Mouse (Mus musculus): Measurements from ENCODE around the gene Tdrd9. TPM values are rescaled to one million over a fixed set of nuclear protein-coding genes. Genes with fewer than 3 reads are reported as not detected.

Gene Tdrd9
- polyA plus RNA-seq, 1 experiment from 2014 or later = 0.21 TPM

- no peak overlapping the region for H3K27ac ChIP-seq (replicated peaks; ENCODE audit: low read depth, low read length)
- WGBS = 81% methylated on average over 11 of the region's 11 CpGs
- H3K4me1 ChIP-seq (ENCODE audit: control insufficient read depth, insufficient read depth, low read length) = 0 out of 2 replicates have a peak, but pooled peaks cover 7% of the 10 kb centered on the region
- ATAC-seq (ENCODE audit: low read depth) = no peak
- no peaks in the 10 kb centered on the region; the same call in 1 of the 2 replicates for H3K27me3 ChIP-seq (replicated peaks; ENCODE audit: control insufficient read depth, insufficient read depth, low read length)
- H3K4me3 ChIP-seq (ENCODE audit: low read depth, low read length) = no peak overlapping the region
- no peaks in the 10 kb centered on the region for H3K9me3 ChIP-seq (ENCODE audit: control insufficient read depth, low read length)
- H3K9ac ChIP-seq (ENCODE audit: low read depth, low read length) = no peak overlapping the region
- no peak for DNase-seq (ENCODE audit: low spot score)
- H3K4me2 ChIP-seq (ENCODE audit: low read depth, low read length) = no peak overlapping the region
- no peaks in the 10 kb centered on the region for H3K36me3 ChIP-seq (ENCODE audit: control insufficient read depth, insufficient read depth, low read length)
Measured at GRCm38 (mm10) chr12:112108696-112109445, 137.5 kb downstream of the Tdrd9 start.

GRCm38 (mm10) chr12:112109701-112110100 lies 138.3 kb downstream of the Tdrd9 start:
- ATAC-seq (ENCODE audit: low read depth) = no peak
- Histone ChIP-seq H3K4me2 (ENCODE audit: low read depth, low read length) (no peak overlapping the region), H3K27me3 (replicated peaks; ENCODE audit: control insufficient read depth, insufficient read depth, low read length) (no peaks in the 10 kb centered on the region; the same call in 1 of the 2 replicates), H3K4me3 (ENCODE audit: low read depth, low read length) (no peak overlapping the region), H3K27ac (replicated peaks; ENCODE audit: low read depth, low read length) (no peak overlapping the region), H3K4me1 (ENCODE audit: control insufficient read depth, insufficient read depth, low read length) (0 out of 2 replicates have a peak, but pooled peaks cover 7% of the 10 kb centered on the region), H3K36me3 (ENCODE audit: control insufficient read depth, insufficient read depth, low read length) (no peaks in the 10 kb centered on the region), H3K9ac (ENCODE audit: low read depth, low read length) (no peak overlapping the region), H3K9me3 (ENCODE audit: control insufficient read depth, low read length) (no peaks in the 10 kb centered on the region)
- no peak for DNase-seq (ENCODE audit: low spot score)
- 74% methylated on average over 9 of the region's 9 CpGs for WGBS

- no peak for DNase-seq (ENCODE audit: low spot score)
- Histone ChIP-seq H3K4me3 (ENCODE audit: low read depth, low read length) (no peak overlapping the region), H3K27ac (replicated peaks; ENCODE audit: low read depth, low read length) (no peak overlapping the region), H3K4me1 (ENCODE audit: control insufficient read depth, insufficient read depth, low read length) (0 out of 2 replicates have a peak, but pooled peaks cover 7% of the 10 kb centered on the region), H3K36me3 (ENCODE audit: control insufficient read depth, insufficient read depth, low read length) (no peaks in the 10 kb centered on the region), H3K9ac (ENCODE audit: low read depth, low read length) (no peak overlapping the region), H3K4me2 (ENCODE audit: low read depth, low read length) (no peak overlapping the region), H3K27me3 (replicated peaks; ENCODE audit: control insufficient read depth, insufficient read depth, low read length) (no peaks in the 10 kb centered on the region; the same call in 1 of the 2 replicates), H3K9me3 (ENCODE audit: control insufficient read depth, low read length) (no peaks in the 10 kb centered on the region)
- 71% methylated on average over 5 of the region's 5 CpGs for WGBS
- no peak for ATAC-seq (ENCODE audit: low read depth)
Measured at GRCm38 (mm10) chr12:112111323-112111722, 140.0 kb downstream of the Tdrd9 start.

- H3K36me3 ChIP-seq (ENCODE audit: control insufficient read depth, insufficient read depth, low read length) = no peaks in the 10 kb centered on the region
- 90% methylated on average over 6 of the region's 6 CpGs for WGBS
- no peaks in the 10 kb centered on the region for H3K4me1 ChIP-seq (ENCODE audit: control insufficient read depth, insufficient read depth, low read length)
- no peak overlapping the region for H3K4me3 ChIP-seq (ENCODE audit: low read depth, low read length)
- DNase-seq (ENCODE audit: low spot score) (no peak), ATAC-seq (ENCODE audit: low read depth) (no peak)
- H3K9me3 ChIP-seq (ENCODE audit: control insufficient read depth, low read length) = no peaks in the 10 kb centered on the region
- no peak overlapping the region for H3K27ac ChIP-seq (replicated peaks; ENCODE audit: low read depth, low read length)
- no peaks in the 10 kb centered on the region; the same call in 1 of the 2 replicates for H3K27me3 ChIP-seq (replicated peaks; ENCODE audit: control insufficient read depth, insufficient read depth, low read length)
- H3K4me2 ChIP-seq (ENCODE audit: low read depth, low read length) = no peak overlapping the region
- no peak overlapping the region for H3K9ac ChIP-seq (ENCODE audit: low read depth, low read length)
Measured at GRCm38 (mm10) chr12:112112235-112112634, 140.9 kb downstream of the Tdrd9 start.

GRCm38 (mm10) chr12:112112686-112113396 lies 141.5 kb downstream of the Tdrd9 start:
- no peak overlapping the region for H3K4me3 ChIP-seq (ENCODE audit: low read depth, low read length)

DNA sequence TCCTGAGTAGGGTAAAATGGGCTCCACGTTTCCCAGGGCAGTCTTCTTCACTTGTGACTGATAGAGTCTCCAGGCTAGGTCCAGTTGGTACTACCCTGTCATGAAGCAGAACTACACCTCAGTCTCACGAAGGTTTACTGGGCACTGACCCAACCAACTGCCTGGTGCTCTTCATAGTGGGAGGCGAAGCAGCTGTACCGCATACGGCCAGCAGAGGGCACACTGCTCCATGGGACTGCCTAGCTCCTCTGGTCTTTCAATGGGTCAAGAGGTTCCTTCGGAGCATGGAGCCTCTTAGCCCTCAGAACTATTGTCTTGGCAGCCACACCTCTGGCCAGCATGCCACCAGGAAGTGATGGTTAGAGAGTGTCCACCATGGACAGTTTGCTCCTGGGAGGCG lies 142.4 kb downstream of the Tdrd9 start:
- no peak overlapping the region for H3K27ac ChIP-seq (replicated peaks; ENCODE audit: low read depth, low read length)
- no peak overlapping the region for H3K4me2 ChIP-seq (ENCODE audit: low read depth, low read length)
- ATAC-seq (ENCODE audit: low read depth) (peak; percentile 34; the same call in 1 of the 2 replicates), DNase-seq (ENCODE audit: low spot score) (peak; percentile 56)
- no peaks in the 10 kb centered on the region for H3K9me3 ChIP-seq (ENCODE audit: control insufficient read depth, low read length)
- no peaks in the 10 kb centered on the region for H3K27me3 ChIP-seq (replicated peaks; ENCODE audit: control insufficient read depth, insufficient read depth, low read length)
- no peak overlapping the region for H3K4me3 ChIP-seq (ENCODE audit: low read depth, low read length)
- no peaks in the 10 kb centered on the region for H3K4me1 ChIP-seq (ENCODE audit: control insufficient read depth, insufficient read depth, low read length)
- no peak overlapping the region for H3K9ac ChIP-seq (ENCODE audit: low read depth, low read length)
- 12% methylated on average over 7 of the region's 7 CpGs for WGBS
- H3K36me3 ChIP-seq (ENCODE audit: control insufficient read depth, insufficient read depth, low read length) = no peaks in the 10 kb centered on the region

More at GRCm38 (mm10) chr12:112112686-112113396, 141.5 kb downstream of the Tdrd9 start:
- Histone ChIP-seq H3K27me3 (replicated peaks; ENCODE audit: control insufficient read depth, insufficient read depth, low read length) (no peaks in the 10 kb centered on the region), H3K9ac (ENCODE audit: low read depth, low read length) (no peak overlapping the region), H3K9me3 (ENCODE audit: control insufficient read depth, low read length) (no peaks in the 10 kb centered on the region), H3K36me3 (ENCODE audit: control insufficient read depth, insufficient read depth, low read length) (no peaks in the 10 kb centered on the region), H3K4me1 (ENCODE audit: control insufficient read depth, insufficient read depth, low read length) (no peaks in the 10 kb centered on the region), H3K27ac (replicated peaks; ENCODE audit: low read depth, low read length) (no peak overlapping the region), H3K4me2 (ENCODE audit: low read depth, low read length) (no peak overlapping the region)
- ATAC-seq (ENCODE audit: low read depth) = no peak
- DNase-seq (ENCODE audit: low spot score) = no peak
- 18% methylated on average over 13 of the region's 13 CpGs for WGBS

GRCm38 (mm10) chr12:112117006-112117405 lies 145.6 kb downstream of the Tdrd9 start:
- no peaks in the 10 kb centered on the region for H3K9me3 ChIP-seq (ENCODE audit: control insufficient read depth, low read length)
- WGBS = 62% methylated on average over 5 of the region's 5 CpGs
- H3K27me3 ChIP-seq (replicated peaks; ENCODE audit: control insufficient read depth, insufficient read depth, low read length) = no peaks in the 10 kb centered on the region
- DNase-seq (ENCODE audit: low spot score) (no peak), ATAC-seq (ENCODE audit: low read depth) (no peak)
- H3K27ac ChIP-seq (replicated peaks; ENCODE audit: low read depth, low read length) = no peak overlapping the region
- H3K4me3 ChIP-seq (ENCODE audit: low read depth, low read length) = no peak overlapping the region
- no peaks in the 10 kb centered on the region for H3K36me3 ChIP-seq (ENCODE audit: control insufficient read depth, insufficient read depth, low read length)
- H3K4me1 ChIP-seq (ENCODE audit: control insufficient read depth, insufficient read depth, low read length) = no peaks in the 10 kb centered on the region
- no peak overlapping the region for H3K9ac ChIP-seq (ENCODE audit: low read depth, low read length)
- no peak overlapping the region for H3K4me2 ChIP-seq (ENCODE audit: low read depth, low read length)

DNA sequence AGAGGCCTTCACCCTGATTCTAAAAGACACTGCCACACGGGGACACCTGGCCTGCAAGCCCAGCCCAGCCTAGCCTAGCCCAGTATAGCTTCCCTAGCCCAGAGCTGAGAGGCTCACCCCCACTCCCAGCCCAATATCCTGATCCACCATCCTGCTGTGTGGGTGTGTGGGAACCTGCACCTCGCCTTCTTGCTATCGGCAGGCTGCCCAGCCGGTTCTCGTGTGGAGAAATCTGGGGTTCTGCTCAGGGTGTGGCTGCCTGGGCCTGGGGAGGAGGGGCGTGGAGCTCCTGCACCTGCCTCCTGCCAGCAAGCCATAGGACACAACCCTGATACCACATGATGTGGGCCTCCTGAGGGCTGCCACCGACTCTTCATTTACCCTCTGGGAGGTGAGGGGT lies 146.3 kb downstream of the Tdrd9 start:
- DNase-seq (ENCODE audit: low spot score) = peak; percentile 54
- no peak overlapping the region for H3K4me2 ChIP-seq (ENCODE audit: low read depth, low read length)
- H3K4me3 ChIP-seq (ENCODE audit: low read depth, low read length) = no peak overlapping the region
- no peak overlapping the region for H3K9ac ChIP-seq (ENCODE audit: low read depth, low read length)
- H3K36me3 ChIP-seq (ENCODE audit: control insufficient read depth, insufficient read depth, low read length) = no peaks in the 10 kb centered on the region
- no peaks in the 10 kb centered on the region for H3K4me1 ChIP-seq (ENCODE audit: control insufficient read depth, insufficient read depth, low read length)
- ATAC-seq (ENCODE audit: low read depth) = no peak; the same call in 1 of the 2 replicates
- WGBS = 53% methylated on average over 6 of the region's 7 CpGs
- no peaks in the 10 kb centered on the region for H3K9me3 ChIP-seq (ENCODE audit: control insufficient read depth, low read length)
- no peaks in the 10 kb centered on the region for H3K27me3 ChIP-seq (replicated peaks; ENCODE audit: control insufficient read depth, insufficient read depth, low read length)
- H3K27ac ChIP-seq (replicated peaks; ENCODE audit: low read depth, low read length) = no peak overlapping the region

All from embryonic facial prominence, embryonic 14.5 days (tissue).